Mouse (Mus musculus) cerebellum, postnatal 25 days (tissue): ENCODE measurements at regions not wholly inside any gene's neighbourhood (a gene's known extent, or its start where the extent isn't known, plus 50 kb on each side); places are given as distances from the start of the nearest gene placed in this dataset.
A peak's percentile ranks its signal among the peaks of the same experiment; 100 is the strongest.
"Not testable (repeated sequence)": the region's sequence is repeated elsewhere in the genome, so short reads cannot be mapped to it uniquely, and the experiment has no call there.

Experiments
- DNase-seq, 2 experiments: peaks; one replicate each; pipeline ENCODE4 v3.0.0; 2021; ENCODE audit warnings: mixed read lengths in 2 of 2

- not testable (repeated sequence) for DNase-seq
These were observed 105.7 kb upstream of the Afdn start for GRCm38 (mm10) chr17:13654606-13655005.

GRCm38 (mm10) chr17:13656065-13656464 is 104.3 kb upstream of the Afdn start:
- DNase-seq, result peak; percentile 23 to 43

DNA sequence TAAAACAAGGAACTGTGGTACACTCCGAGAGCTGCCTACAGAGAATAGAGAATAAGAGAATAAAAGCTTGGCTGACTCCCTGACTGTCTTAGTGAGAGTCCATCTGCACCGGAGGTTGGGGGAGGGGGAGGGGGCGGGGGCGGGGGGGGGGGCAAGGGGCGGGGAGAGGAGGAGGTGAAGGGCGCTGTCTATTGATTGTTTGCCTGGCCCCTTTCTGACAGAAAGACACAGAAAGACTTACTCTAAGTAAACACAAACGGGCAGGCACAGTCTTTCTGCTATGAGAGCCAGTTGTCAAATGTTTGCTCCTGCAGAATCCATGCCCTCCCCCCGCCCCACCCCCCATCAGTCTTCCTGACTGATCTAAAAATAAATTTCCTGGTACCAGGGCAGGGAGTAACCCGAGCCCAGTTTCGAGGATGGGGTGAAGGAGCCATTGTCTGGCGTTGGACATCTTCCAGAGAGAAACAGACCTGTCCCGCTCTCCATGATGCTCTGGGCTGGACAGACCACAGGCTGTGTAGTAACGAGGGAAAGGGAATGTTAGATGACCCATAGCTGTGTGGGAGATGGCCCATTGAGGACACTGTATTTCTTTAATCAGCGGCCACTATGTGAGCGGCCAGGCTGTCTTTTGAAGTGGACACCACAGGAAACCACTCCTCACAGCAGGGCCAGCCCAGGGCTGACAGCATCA is 103.7 kb upstream of the Afdn start:
- peak; percentile 62 to 70 for DNase-seq

DNA sequence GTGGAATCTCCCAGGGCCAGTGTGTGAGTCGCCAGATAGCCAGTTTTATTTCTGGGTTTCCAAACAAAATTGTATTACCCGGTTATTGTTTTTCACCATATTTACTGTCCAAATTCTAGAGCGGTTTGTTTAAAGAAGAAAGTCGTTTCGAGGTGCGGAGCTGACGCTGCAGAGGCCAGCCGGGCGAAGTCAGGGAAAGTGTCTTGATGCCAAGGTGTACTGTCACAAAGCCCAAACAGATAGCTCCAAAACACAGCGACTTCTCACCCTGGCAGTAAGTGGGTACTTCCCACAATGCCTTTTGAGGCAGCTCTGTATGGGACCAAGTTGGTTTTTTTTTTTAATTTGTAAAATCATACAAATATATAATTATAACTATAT is 103.2 kb upstream of the Afdn start:
- peak in 1 of 2 experiments; percentile 53 for DNase-seq

- DNase-seq, result peak in 1 of 2 experiments; percentile 50
These were observed 102.6 kb upstream of the Afdn start for GRCm38 (mm10) chr17:13657656-13658292.

GRCm38 (mm10) chr17:13658321-13658978 is 101.9 kb upstream of the Afdn start:
- DNase-seq, result peak in 1 of 2 experiments; percentile 25

DNA sequence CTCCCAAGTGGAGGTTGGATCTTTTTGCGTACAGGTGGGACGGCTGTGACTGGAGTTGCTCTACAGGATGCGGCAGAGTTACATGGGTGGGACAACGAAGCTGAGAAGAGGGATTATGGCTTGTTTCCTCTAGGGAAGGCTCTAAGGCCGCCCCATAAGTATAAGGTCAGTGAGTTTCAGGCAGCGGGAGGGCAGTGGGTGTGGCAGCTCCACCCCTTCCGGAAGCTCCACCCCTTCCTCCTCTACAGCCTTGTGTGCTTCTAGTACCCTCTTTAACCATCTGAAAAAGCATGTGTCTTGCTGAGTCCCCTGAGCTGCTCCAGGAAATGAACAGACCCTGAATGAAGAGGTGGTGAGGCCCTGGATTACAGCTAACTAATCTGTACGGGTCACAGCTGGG is 101.2 kb upstream of the Afdn start:
- DNase-seq, result no peak

DNA sequence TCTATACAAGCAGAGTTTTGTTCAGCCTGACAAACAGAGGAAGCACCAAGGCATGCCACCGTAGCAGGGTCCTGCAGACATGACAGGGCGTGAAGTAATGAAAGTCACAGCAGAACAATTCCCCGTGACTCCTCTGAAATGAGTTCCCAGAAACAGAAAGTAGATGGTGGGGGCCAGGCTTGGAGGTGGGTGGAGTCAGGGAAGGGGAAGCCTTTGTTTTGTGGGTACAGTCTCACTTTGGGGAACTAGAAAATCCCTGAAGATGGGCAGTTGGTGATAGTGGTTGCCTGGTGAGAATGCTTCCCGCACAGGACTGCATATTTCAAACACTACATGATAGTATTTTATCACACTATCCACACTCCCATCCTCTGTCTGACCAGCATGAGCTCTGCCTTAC is 100.4 kb upstream of the Afdn start:
- DNase-seq, result no peak

- DNase-seq, result no peak
These were observed 99.3 kb upstream of the Afdn start for GRCm38 (mm10) chr17:13661023-13661422.

DNA sequence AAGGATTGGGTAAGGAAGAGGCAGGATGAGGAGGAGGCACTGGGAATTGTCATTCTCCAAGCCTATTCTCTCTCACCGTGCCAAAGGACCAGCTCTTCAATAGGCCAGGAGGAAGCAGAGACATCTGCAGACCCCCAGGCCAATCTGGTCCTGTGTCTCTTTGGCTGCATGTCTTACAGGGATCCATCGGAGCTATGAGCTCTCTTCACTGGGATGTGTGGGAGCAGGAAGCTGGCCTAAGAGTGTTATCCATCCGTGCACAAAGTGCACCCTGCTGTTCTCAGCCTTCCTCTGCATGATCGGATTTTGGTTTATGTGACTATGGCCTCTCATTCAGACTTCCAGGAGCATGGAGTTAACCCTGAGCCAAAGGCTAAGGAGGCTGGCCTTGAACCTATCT is 98.2 kb upstream of the Afdn start:
- no peak for DNase-seq
